Mouse (Mus musculus) E14TG2a.4 (cell line): ENCODE results near the gene Atp2b2.

Experiments used
- CTCF ChIP-seq: conservative IDR thresholded peaks from 2 replicates; pipeline ENCODE4 v1.5.1; 2014; ENCODE audit warnings: low read length
- NANOG ChIP-seq: IDR thresholded peaks from 2 replicates; pipeline ENCODE4 v1.6.1; 2014; ENCODE audit warnings: borderline replicate concordance, low read length, mixed read lengths
- POU5F1 ChIP-seq: IDR thresholded peaks from 2 replicates; pipeline ENCODE4 v1.6.1; 2014; ENCODE audit warnings: low read length, borderline replicate concordance

GRCm38 (mm10) chr6:113696582-113697221, 345.7 kb downstream of the Atp2b2 start, which contains the start of gene Tatdn2:
- TF ChIP-seq CTCF = no peak
- TF ChIP-seq POU5F1 = no peak
- TF ChIP-seq NANOG = no peak
